Mouse (Mus musculus) stomach, postnatal 0 days (tissue): Measurements from ENCODE around the gene Mrpl44. TPM values are rescaled to one million over a fixed set of nuclear protein-coding genes. Genes with fewer than 3 reads are reported as not detected.

Experiments used
- ATAC-seq: fragments of 200-750 bp; cut with Nextera tagmentation; 2 replicates; pipeline ENCODE4 v1.8.0; 2017; ENCODE audit not compliant: low FRiP score, low TSS enrichment
- DNase-seq: peaks from one replicate; pipeline ENCODE4 v3.0.0-alpha.2; 2016; ENCODE audit warnings: low spot score
- H3K27ac ChIP-seq: fragments of 300-500 bp; sonication (generic); replicated peaks from 2 replicates; pipeline ENCODE4 v1.5.1; 2014; ENCODE audit warnings: mild to moderate bottlenecking, control low read depth
- H3K27me3 ChIP-seq: fragments of 300-500 bp; sonication (generic); 2 replicates; pipeline ENCODE4 v1.6.1; 2014; ENCODE audit warnings: low read length; ENCODE audit not compliant: control insufficient read depth, insufficient read depth
- H3K36me3 ChIP-seq: fragments of 300-500 bp; sonication (generic); 2 replicates; pipeline ENCODE4 v1.6.1; 2014; ENCODE audit warnings: low read length, mixed read lengths; ENCODE audit not compliant: control insufficient read depth, insufficient read depth
- H3K4me1 ChIP-seq: fragments of 300-500 bp; sonication (generic); replicated peaks from 2 replicates; pipeline ENCODE4 v1.6.1; 2014; ENCODE audit warnings: antibody characterized with exemption; ENCODE audit not compliant: control insufficient read depth, insufficient read depth
- H3K4me2 ChIP-seq: fragments of 300-500 bp; sonication (generic); replicated peaks from 2 replicates; pipeline ENCODE4 v1.6.1; 2014; ENCODE audit warnings: low read depth, mild to moderate bottlenecking, control low read depth, moderate library complexity
- H3K4me3 ChIP-seq: fragments of 300-500 bp; sonication (generic); 2 replicates; pipeline ENCODE4 v1.5.1; 2014; ENCODE audit warnings: low read depth, low read length, control low read depth
- H3K9ac ChIP-seq: fragments of 300-500 bp; sonication (generic); 2 replicates; pipeline ENCODE4 v1.6.1; 2014; ENCODE audit warnings: mild to moderate bottlenecking, low read length, control low read depth, mixed read lengths
- H3K9me3 ChIP-seq: fragments of 300-500 bp; sonication (generic); 2 replicates; pipeline ENCODE4 v1.6.1; 2016; ENCODE audit warnings: low read length; ENCODE audit not compliant: control insufficient read depth
- CTCF ChIP-seq: IDR thresholded peaks from 2 replicates; pipeline ENCODE4 v1.5.1; 2016; ENCODE audit warnings: antibody characterized with exemption, low read depth, mild to moderate bottlenecking, moderate library complexity
- EP300 ChIP-seq: optimal IDR thresholded peaks from 2 replicates; pipeline ENCODE3; 2016; ENCODE audit warnings: antibody characterized with exemption
- WGBS: fragments of 180-500 bp; shearing (Covaris S2); extraction: QIAGEN DNeasy Blood & Tissue Kit; methylation state at CpG from one replicate; pipeline ENCODE4 v1.1.7; 2014; 5-methylcytosine and 5-hydroxymethylcytosine counted together
- polyA plus RNA-seq: library from polyadenylated mRNA; unstranded; fragments of >200 nt; fragmentation: Nextera tagmentation; extraction: Ambion mirVana; gene quantifications from 2 replicates; pipeline ENCODE4 v1.2.1, GENCODE M21; 2015

Gene Mrpl44
- polyA plus RNA-seq, 1 experiment from 2014 or later = 36.4 TPM

GRCm38 (mm10) chr1:79786267-79786927, 10.6 kb downstream of the Mrpl44 start:
- Histone ChIP-seq H3K4me3 (no peak overlapping the region), H3K9me3 (no peaks in the 10 kb centered on the region), H3K4me2 (no peak overlapping the region), H3K4me1 (no peaks in the 10 kb centered on the region), H3K27ac (no peak overlapping the region), H3K27me3 (no peaks in the 10 kb centered on the region), H3K36me3 (peaks cover 10% of the 10 kb centered on the region), H3K9ac (no peak overlapping the region)
- TF ChIP-seq CTCF (peak; percentile 81), EP300 (no peak)
- 62% methylated on average over 7 of the region's 7 CpGs for WGBS
- no peak for ATAC-seq
- DNase-seq = no peak

GRCm38 (mm10) chr1:79797084-79797483, 21.3 kb downstream of the Mrpl44 start:
- WGBS = 93% methylated on average over 3 of the region's 3 CpGs
- Histone ChIP-seq H3K9me3 (no peaks in the 10 kb centered on the region), H3K4me1 (no peaks in the 10 kb centered on the region), H3K4me2 (no peak overlapping the region), H3K9ac (no peak overlapping the region), H3K27me3 (no peaks in the 10 kb centered on the region), H3K36me3 (no peaks in the 10 kb centered on the region), H3K27ac (no peak overlapping the region), H3K4me3 (no peak overlapping the region)
- DNase-seq (no peak), ATAC-seq (no peak)
- TF ChIP-seq CTCF (no peak), EP300 (no peak)

- Histone ChIP-seq H3K4me1 (no peaks in the 10 kb centered on the region), H3K27me3 (no peaks in the 10 kb centered on the region), H3K27ac (no peak overlapping the region), H3K4me3 (no peak overlapping the region), H3K9me3 (no peaks in the 10 kb centered on the region), H3K9ac (no peak overlapping the region), H3K36me3 (no peaks in the 10 kb centered on the region), H3K4me2 (no peak overlapping the region)
- no peak for DNase-seq
- TF ChIP-seq EP300 (no peak), CTCF (no peak)
- ATAC-seq = no peak
- 91% methylated on average over 11 of the region's 11 CpGs for WGBS
Observed at GRCm38 (mm10) chr1:79802858-79803427, 27.1 kb downstream of the Mrpl44 start.

GRCm38 (mm10) chr1:79803614-79804013, 27.8 kb downstream of the Mrpl44 start:
- Histone ChIP-seq H3K4me3 (no peak overlapping the region), H3K27me3 (no peaks in the 10 kb centered on the region), H3K9ac (no peak overlapping the region), H3K4me2 (no peak overlapping the region), H3K9me3 (no peaks in the 10 kb centered on the region), H3K4me1 (no peaks in the 10 kb centered on the region), H3K27ac (no peak overlapping the region), H3K36me3 (no peaks in the 10 kb centered on the region)
- no peak for DNase-seq
- no peak for TF ChIP-seq CTCF
- no peak for TF ChIP-seq EP300
- WGBS = 87% methylated on average over 7 of the region's 7 CpGs
- ATAC-seq = no peak

GRCm38 (mm10) chr1:79806865-79807264, 31.0 kb downstream of the Mrpl44 start:
- H3K36me3 ChIP-seq = no peaks in the 10 kb centered on the region
- no peak overlapping the region for H3K4me3 ChIP-seq
- no peak overlapping the region for H3K27ac ChIP-seq
- no peak overlapping the region for H3K4me2 ChIP-seq
- no peak for DNase-seq
- TF ChIP-seq CTCF = no peak
- no peak for TF ChIP-seq EP300
- no peak overlapping the region for H3K9ac ChIP-seq
- ATAC-seq = no peak
- no peaks in the 10 kb centered on the region for H3K27me3 ChIP-seq
- WGBS = 51% methylated on average over 5 of the region's 5 CpGs
- H3K4me1 ChIP-seq = no peaks in the 10 kb centered on the region
- H3K9me3 ChIP-seq = no peaks in the 10 kb centered on the region

GRCm38 (mm10) chr1:79809447-79809846, 33.6 kb downstream of the Mrpl44 start:
- ATAC-seq (no peak), DNase-seq (no peak)
- no peak overlapping the region for H3K9ac ChIP-seq
- H3K9me3 ChIP-seq = no peaks in the 10 kb centered on the region
- H3K4me1 ChIP-seq = no peaks in the 10 kb centered on the region
- H3K4me2 ChIP-seq = no peak overlapping the region
- no peaks in the 10 kb centered on the region for H3K27me3 ChIP-seq
- no peak overlapping the region for H3K4me3 ChIP-seq
- no peaks in the 10 kb centered on the region for H3K36me3 ChIP-seq
- H3K27ac ChIP-seq = no peak overlapping the region
- TF ChIP-seq EP300 = no peak
- TF ChIP-seq CTCF = no peak
- WGBS = 75% methylated on average over 3 of the region's 3 CpGs
